Mouse (Mus musculus): ENCODE measurements around the gene Tmem42. TPM values are rescaled to one million over a fixed set of nuclear protein-coding genes. Genes with fewer than 3 reads are reported as not detected.

The Tmem42 gene
- polyA plus RNA-seq (2017; shearing (Covaris generic)): 13.7 TPM

GRCm38 (mm10) chr9:123020995-123021631 is at the start of gene Tmem42:
TSS of gene Tmem42 (plus strand) at chr9:123021326.

GRCm38 (mm10) chr9:123034426-123034825 is 13.3 kb downstream of the Tmem42 start, which contains the start of gene Tgm4:
TSS of gene Tgm4 (plus strand) at chr9:123034726.

Other genes starting within 250 kb of the Tmem42 start
- gene Tcaim, start 215.8 kb upstream of the Tmem42 start, polyA plus RNA-seq (2017; shearing (Covaris generic)): 18.4 TPM
- 1.7 TPM for gene Gm35549, start 177.3 kb upstream of the Tmem42 start, polyA plus RNA-seq (2017; shearing (Covaris generic))
- gene Zfp445, start 155.3 kb upstream of the Tmem42 start, polyA plus RNA-seq (2017; shearing (Covaris generic)): 109 TPM
- gene Zkscan7, start 135.6 kb upstream of the Tmem42 start, polyA plus RNA-seq (2017; shearing (Covaris generic)): 4.9 TPM
- not detected for gene Zfp105, start 98.3 kb upstream of the Tmem42 start, polyA plus RNA-seq (2017; shearing (Covaris generic))
- gene 1110059G10Rik, start 70.3 kb upstream of the Tmem42 start, polyA plus RNA-seq (2017; shearing (Covaris generic)): 37.2 TPM
- 6.5 TPM for gene Kif15, start 70.3 kb upstream of the Tmem42 start, polyA plus RNA-seq (2017; shearing (Covaris generic))
- gene Tgm4, start 13.4 kb downstream of the Tmem42 start, polyA plus RNA-seq (2017; shearing (Covaris generic)): 0.93 TPM
- 10.9 TPM for gene Zdhhc3, start 91.9 kb downstream of the Tmem42 start, polyA plus RNA-seq (2017; shearing (Covaris generic))
- 119 TPM for gene Exosc7, start 91.9 kb downstream of the Tmem42 start, polyA plus RNA-seq (2017; shearing (Covaris generic))
- not detected for gene Clec3b, start 129.6 kb downstream of the Tmem42 start, polyA plus RNA-seq (2017; shearing (Covaris generic))
- 3.7 TPM for gene Cdcp1, start 194.7 kb downstream of the Tmem42 start, polyA plus RNA-seq (2017; shearing (Covaris generic))
- 0.53 TPM for gene Tmem158, start 239.4 kb downstream of the Tmem42 start, polyA plus RNA-seq (2017; shearing (Covaris generic))